Mouse (Mus musculus) NIH3T3 (cell line): ENCODE measurements around the gene Uaca.

Source experiments
- DNase-seq: peaks from one replicate; pipeline ENCODE4 v3.0.0-alpha.2; 2012; ENCODE audit warnings: low read depth

Uaca gene

GRCm38 (mm10) chr9:60794210-60794840, at the start of gene Uaca:
TSS of gene Uaca (plus strand) at chr9:60794542.
- DNase-seq: peak; percentile 95

GRCm38 (mm10) chr9:60744971-60745370, 49.4 kb upstream of the Uaca start:
- DNase-seq: no peak

- DNase-seq: no peak
These were observed 47.8 kb upstream of the Uaca start for GRCm38 (mm10) chr9:60746561-60746960.

- DNase-seq: no peak
These were observed 46.7 kb upstream of the Uaca start for GRCm38 (mm10) chr9:60747672-60748071.

- no peak for DNase-seq
These were observed 46.2 kb upstream of the Uaca start for GRCm38 (mm10) chr9:60748191-60748590.

- peak; percentile 18 for DNase-seq
These were observed 45.2 kb upstream of the Uaca start for GRCm38 (mm10) chr9:60749105-60749504.

GRCm38 (mm10) chr9:60751098-60751497, 43.2 kb upstream of the Uaca start:
- DNase-seq: no peak

- no peak for DNase-seq
These were observed 42.4 kb upstream of the Uaca start for GRCm38 (mm10) chr9:60751971-60752370.

- no peak for DNase-seq
These were observed 41.7 kb upstream of the Uaca start for GRCm38 (mm10) chr9:60752636-60753035.

GRCm38 (mm10) chr9:60756258-60756657, 38.1 kb upstream of the Uaca start:
- peak; percentile 76 for DNase-seq

GRCm38 (mm10) chr9:60756866-60757740, 37.2 kb upstream of the Uaca start:
- DNase-seq: peak; percentile 11

- no peak for DNase-seq
These were observed 36.5 kb upstream of the Uaca start for GRCm38 (mm10) chr9:60757817-60758216.

- peak; percentile 21 for DNase-seq
These were observed 34.8 kb upstream of the Uaca start for GRCm38 (mm10) chr9:60759436-60760007.

- DNase-seq: no peak
These were observed 29.2 kb upstream of the Uaca start for GRCm38 (mm10) chr9:60765181-60765580.

- DNase-seq: no peak
These were observed 25.9 kb upstream of the Uaca start for GRCm38 (mm10) chr9:60768393-60768792.

GRCm38 (mm10) chr9:60769711-60770111, 24.6 kb upstream of the Uaca start:
- DNase-seq: no peak

- no peak for DNase-seq
These were observed 20.6 kb upstream of the Uaca start for GRCm38 (mm10) chr9:60773713-60774112.

- no peak for DNase-seq
These were observed 17.4 kb upstream of the Uaca start for GRCm38 (mm10) chr9:60776899-60777298.

GRCm38 (mm10) chr9:60782057-60782789, 12.1 kb upstream of the Uaca start:
- DNase-seq: peak; percentile 62

GRCm38 (mm10) chr9:60785069-60785468, 9.3 kb upstream of the Uaca start:
- no peak for DNase-seq

- DNase-seq: no peak
These were observed 6.7 kb upstream of the Uaca start for GRCm38 (mm10) chr9:60787517-60788110.

GRCm38 (mm10) chr9:60790282-60790681, 4.1 kb upstream of the Uaca start:
- no peak for DNase-seq
